Mouse (Mus musculus) retina, postnatal 1 day (tissue): ENCODE data around the gene Creld2.
A peak's percentile ranks its signal among the peaks of the same experiment; 100 is the strongest.

Experiments
- DNase-seq: peaks from one replicate; pipeline ENCODE4 v3.0.0-alpha.2; 2012

Creld2 gene

DNA sequence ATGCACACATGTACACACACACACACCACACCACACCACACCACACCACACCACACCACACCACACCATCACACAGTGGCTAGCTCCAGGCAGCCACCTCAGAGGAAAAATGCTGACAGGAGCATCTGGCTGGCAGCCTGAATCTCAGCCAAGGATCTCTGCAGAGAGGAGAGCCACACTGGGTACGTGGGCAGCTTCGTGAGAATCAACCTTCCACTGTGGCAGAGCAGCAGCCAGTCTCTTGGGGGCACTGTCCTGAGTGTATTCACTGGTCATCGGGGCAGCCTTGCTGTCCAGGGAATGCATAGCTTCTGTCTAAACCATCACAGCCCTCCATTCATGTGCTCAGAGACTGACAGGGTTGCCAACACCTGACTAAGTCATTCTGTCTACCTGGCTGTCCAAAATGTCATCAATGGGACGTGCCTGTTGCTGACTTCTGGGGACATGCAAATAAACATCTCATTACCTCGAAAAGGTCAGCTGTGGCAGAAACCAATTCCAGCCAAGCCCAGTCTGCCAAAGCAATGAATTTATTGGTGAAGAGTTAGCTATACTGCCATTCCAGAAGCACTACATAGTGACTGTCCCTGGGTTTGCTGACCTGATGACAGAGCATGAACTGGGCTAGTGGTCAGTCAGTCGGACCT, 10.5 kb downstream of the Creld2 start:
- no peak for DNase-seq

DNA sequence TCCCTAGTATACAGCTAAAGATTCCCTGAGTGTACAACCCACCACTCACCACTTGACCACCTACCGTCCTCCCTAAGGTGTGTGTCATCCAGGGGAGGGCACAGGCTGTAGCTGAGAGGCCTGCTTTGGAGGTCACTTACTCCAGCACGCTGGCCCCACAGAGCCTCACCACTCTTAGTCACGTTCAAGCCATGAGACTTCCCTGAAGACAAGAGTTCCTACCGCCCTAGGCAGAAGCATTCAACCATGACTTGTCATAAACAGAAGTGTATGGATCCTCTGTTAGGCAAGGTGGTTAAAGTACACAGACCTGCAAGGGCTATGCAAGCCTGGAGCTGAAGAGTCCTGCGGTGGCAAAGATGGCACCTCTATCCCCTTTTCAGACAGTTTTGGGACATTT, 11.2 kb downstream of the Creld2 start:
- DNase-seq, result no peak

DNA sequence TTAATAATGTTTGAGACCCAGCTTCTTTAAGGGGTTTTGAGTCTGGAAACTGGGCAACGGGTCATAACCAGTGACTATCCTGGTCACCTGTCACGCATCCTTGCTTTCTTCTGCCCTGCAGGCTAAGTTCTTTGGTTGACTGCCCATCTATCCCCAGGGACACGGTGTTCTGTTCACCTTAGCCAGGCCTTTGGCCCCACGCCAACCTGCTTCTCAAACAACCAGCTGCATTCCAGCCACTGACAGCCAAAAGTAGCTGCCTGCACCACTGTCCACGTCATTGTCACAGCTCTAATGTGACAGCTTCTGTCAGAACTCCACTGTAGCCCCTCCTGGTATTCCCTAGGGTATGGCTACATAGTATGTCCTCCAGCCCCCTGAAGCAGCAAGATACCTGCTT, 12.0 kb downstream of the Creld2 start:
- DNase-seq, result no peak

DNA sequence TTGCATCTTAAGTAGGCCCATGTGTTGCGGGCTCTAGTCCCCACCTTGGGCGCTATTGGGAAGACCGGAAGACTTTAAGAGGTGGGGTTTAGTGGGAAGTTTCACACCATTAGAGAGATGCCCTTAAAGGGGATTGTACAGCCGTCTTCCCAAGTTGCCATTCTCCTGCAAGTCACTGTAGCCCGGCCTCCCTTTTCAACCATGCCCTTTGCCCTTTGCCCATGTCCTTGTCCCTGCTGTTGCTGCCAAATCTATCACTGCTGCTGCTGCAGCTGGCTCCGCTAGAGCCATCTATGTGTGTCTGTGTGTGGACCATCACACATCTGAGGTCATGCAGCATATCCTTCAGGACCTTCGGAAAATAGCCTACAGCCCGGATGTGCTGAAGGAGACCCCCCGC, 13.1 kb downstream of the Creld2 start:
- no peak for DNase-seq

DNA sequence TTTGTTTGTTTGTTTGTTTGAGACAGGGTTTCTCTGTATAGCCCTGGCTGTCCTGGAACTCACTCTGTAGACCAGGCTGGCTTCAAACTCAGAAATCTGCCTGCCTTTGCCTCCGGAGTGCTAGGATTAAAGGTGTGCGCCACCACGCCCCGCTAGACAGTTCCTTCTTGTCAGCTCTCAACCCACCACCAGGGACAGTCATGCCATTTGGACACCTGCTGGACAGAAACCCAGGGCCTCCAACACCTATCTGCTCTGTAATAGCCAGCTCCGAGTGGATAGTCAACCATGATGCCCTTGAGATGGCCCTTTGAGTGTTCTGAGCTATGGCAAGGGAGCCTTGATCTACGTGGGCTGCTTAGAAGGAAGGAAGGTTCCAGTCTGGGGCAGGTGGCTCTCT, 16.6 kb downstream of the Creld2 start:
- peak; percentile 23 for DNase-seq

DNA sequence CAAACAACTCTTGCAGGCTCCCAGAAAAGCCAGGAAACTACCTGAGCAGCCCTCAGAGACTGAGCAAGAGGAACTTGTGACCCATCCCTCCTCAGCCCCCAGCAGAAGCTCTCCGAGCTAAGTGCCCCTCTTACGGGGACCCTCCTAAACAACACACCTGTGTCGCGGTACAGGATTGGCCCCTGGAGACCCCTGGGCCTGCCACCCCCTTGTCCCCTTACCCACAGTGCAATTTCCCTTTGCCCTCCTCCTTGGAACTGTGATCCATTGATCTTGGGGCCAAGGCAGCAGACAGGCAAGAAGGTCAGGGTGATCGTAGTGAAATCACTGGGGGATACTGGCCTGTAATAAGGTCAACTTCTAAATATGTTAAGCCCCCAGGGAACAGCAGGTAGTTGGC, 17.1 kb downstream of the Creld2 start:
- no peak for DNase-seq

DNA sequence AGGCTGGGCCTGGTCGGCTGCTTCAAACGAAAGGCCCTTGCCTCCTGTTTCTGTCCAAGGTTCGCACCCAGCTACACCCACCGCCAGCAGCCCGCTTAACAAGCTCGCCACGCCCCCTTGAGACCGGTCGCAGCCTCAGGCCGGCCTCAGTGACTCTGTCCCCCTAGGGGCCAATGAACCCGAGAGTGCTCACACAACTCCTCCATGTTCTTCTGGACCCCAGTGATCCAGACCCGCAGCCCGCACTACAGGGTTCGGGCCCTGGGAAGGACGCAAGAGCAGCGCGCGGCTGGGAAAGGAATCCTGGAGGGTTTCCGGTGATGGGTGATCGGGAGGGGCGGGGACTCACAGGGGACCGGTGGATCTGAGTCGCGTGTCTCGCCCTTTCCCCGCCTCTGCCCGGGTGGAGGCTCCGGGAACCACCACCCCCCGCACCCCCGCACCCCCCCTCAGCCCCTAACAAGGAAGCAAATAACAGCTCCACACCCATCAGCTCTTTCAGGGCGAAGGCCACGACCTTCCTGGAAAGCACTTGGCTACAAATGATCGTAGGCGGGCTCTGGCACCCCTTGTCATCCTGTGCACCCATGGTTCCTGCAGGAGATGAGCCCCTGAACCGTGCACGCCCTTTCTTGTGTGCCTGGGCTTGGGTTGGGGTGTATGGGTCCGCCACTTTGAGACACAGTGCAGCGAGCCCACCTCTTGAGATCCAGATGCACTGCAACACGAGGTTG, 17.9 kb downstream of the Creld2 start:
- DNase-seq, result peak; percentile 64

DNA sequence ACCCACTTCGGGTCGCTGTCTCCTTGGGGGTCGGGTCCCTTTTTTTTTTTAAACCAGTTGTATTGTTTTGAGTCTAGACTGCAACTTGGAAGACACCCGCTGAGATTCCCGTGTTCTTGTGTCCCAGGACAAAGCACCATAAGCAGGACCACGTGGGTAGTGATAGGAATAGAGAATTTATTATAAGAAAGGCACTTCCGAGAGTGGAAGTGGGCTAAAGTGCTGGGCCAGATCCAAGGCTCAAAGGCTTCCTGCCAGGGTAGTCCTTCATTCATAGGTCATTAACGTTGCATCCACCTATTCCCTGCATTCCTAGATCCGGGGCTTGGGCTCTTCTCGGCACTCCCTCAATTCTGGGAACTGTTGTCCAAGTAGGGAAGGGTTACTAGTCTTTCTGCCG, 18.5 kb downstream of the Creld2 start:
- DNase-seq, result peak; percentile 18

DNA sequence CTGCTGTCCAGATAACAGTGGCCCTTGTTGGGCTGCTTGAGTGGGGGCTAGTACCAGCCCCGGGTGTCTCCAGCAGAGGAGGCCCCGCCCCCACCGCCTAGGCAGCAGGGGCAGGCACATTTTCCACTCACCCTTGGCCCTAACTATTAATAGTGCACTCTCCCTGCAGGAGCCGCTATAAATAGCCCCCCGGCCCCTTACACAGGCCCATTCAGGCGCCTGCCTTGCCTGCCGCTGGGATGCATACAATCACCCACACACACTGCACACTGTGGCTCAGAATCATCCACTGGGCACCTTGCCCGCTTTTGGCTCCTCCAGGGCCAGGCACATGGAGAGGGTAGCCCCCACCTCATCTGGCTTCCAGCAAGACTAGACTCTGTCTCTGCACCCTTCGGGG, 19.8 kb downstream of the Creld2 start:
- DNase-seq, result peak; percentile 90

DNA sequence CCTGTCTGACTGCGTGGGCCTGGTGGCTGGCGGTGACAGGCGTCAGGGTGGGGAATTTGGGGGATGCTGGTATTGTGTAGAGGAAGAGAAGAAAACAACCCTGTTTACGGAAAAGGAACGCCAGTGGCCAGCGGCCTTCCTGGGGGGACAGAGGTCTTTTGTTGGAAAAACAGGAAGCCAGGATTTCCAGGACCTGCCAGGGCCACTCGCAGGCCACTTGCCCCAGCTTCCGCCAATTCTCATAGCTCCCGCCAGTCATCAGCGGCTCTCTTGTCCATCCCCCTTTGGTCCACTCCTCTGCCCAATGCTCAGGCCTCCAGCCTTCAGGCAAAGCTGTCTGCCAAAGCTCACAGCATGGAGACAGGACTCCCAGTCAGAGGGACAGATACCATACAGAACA, 20.7 kb downstream of the Creld2 start:
- DNase-seq, result peak; percentile 51

DNA sequence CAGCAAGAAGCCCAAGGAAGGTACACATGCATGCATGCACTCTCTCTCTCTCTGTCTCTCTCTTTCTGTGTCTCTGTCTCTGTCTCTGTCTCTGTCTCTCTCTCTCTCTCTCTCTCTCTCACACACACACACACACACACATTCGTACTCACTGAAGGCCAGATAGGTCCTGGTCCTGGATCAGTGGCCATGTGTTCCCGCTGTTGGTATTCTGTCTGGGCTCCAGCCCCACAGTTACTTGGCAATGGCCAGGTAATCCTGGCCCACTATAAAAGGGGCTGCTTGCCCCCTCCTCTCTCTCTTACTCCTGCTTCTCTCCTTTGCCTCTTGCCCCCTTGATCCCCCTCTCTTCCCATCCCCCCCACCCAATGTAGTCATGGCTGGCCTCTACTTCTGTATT, 21.7 kb downstream of the Creld2 start:
- DNase-seq, result no peak

DNA sequence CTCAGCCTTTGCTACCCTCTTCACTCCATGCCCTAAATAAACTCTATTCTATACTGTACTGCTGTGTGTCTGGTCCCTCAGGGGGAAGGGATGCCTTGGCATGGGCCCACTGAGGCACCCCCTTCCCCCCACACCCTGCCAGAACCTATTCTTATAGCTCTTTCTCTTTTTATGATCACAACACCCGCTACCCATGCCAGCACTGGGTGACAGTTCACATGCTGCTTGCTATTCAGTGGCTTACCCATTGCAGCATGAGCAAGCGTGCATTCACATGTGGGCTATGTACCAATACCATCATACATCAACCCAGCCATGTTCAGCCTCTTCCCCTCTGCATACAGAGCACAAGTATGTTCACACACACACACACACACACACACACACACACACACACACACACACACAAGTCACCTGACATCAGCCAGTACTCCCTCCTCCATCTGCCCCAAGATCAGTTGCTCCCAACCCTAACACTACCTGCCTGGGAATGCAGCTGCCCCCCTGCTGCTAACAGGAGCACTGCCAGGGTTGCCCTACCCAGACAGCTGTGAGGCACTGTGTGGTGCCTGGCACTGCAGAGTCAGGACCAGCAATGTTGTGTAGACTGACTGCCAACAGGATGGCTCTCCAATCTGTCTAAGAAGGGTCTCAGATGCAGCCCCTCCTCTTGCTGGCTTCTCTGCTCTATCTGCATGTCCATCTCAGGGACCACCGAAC, 22.3 kb downstream of the Creld2 start:
- DNase-seq, result no peak

DNA sequence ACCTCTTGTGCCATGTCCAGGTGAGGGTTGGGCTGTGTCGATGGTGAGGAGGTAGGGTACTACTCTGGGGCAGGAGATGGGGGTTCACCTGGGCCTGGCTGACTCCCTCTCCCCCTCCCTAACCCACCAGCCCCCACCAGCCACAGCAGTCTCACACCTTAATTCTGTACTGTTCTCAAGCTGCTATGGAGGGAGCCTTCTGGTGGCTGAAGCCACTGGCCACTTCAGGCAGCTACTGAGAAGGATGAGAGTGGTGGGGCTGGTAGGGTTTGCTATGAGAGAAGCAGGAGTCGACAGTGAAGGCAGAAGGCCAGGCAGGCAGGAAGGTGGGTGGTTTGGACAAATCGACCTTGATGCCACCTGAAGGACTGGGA, 22.8 kb downstream of the Creld2 start:
- DNase-seq, result no peak

DNA sequence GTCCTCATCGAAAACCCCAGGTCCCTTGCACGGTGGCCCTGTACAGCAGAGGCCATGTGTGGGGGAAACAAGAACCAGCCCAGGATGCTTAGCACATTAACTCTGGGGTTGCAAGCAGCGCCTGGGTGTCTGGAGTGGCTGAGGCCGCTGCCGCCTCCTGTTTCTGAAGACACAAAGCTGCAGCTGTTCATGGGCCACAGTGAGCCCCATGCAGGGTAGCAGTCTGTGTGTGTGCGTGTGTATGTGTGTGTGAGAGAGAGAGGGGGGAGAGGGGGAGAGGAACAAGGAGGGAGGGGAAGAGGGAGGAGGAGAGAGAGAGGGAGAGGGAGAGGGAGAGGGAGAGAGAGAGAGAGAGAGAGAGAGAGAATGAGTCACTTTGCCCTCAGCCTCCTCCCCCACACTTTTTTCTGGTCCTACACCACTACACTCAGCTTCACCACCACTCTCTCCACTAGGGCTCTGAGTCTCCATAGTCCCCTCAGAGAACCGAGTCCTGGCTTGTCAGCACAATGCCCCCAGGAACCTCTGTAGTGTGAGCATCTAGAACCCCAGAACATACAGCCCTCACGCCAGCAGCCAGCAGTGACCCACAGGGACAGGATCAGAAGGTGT, 24.1 kb downstream of the Creld2 start:
- DNase-seq, result peak; percentile 75

DNA sequence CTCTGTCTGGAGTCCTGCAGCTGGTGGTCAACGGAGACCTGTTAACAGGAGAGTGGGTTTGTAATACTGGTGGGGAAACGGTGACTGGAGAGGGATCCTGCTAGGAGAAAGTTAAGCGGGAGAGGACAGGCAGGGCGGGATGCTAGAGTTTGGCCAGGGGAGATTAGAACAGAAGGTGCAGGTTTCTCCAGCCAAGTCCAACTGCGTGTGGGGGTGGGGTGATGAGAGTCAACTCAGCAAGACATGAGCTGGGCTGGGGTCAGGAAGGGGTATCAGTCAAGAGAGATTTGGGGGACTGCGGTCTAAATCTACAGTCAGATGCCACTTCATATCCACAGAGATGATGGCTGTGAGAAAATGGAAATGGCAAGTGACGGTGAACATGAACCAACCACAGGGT, 25.5 kb downstream of the Creld2 start:
- no peak for DNase-seq

DNA sequence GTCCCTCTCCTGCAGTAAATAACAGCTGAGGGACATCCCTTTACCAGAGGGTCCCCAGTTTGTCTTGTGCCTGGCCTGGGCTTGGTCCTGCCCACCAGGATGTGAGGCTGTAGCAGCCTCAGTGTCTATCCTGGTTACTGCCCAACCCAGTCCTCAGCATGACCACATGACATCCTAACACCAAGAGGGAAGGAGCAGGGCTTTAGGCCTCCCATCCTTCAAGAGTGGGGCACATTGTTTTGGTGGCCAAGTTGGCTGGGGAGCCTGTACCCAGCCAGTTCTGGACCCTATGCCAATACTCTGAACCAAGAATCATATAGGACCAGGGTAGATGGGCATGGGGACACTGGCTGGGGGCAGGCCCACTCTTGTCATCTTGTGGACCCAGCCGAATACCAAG, 29.2 kb downstream of the Creld2 start:
- no peak for DNase-seq

DNA sequence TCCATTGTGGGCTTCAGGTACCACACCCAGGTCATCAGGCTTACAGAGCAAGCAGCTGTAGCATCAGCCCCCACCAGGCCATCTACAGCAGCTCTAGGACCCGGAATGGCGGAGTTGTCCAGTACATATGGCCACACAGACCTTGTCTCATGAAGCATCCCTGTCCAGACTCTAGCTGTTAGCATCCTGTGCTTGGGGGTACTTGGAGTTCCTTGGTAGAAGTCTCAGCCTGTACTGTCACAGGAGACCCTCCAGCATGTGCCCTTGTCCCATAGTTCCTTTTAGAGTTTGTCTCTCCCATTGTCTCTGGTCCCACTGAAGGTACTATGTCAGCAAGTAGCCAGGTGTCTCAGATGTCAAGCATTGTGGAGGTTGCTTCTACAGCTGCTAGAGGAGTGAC, 30.2 kb downstream of the Creld2 start:
- DNase-seq, result no peak

DNA sequence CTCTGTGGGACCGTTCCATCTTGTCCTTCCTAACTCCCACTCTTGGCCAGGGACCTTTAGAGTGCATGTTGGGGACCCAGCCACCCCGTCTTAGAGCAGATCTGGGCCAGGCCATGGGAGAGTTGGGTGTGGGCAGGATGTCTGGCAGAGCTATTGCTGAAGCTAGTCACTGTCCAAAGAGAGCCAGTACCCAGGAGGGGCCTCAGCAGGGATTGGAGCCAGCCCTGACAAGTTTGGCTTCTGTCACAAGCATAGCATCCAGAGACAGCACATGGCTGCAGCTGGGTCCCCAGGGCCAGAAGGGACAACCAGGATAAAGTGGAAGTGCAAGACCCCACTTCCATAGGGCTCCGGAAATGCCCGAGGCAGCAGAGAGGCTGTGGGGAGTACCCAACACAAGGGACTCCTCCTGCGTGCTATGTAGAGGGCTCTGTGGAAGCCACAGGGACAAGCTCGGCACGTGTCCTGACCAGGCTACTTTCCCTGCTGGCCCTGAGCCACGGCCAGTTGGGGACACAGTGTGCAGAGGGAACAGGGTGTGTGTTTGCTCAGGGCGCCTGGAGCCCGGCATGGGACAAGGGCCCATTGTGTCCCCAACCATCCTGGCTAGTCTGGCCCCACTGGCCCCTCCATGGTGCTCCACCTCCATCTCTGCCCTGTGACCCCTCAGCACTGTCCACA, 30.8 kb downstream of the Creld2 start:
- DNase-seq, result peak; percentile 72

DNA sequence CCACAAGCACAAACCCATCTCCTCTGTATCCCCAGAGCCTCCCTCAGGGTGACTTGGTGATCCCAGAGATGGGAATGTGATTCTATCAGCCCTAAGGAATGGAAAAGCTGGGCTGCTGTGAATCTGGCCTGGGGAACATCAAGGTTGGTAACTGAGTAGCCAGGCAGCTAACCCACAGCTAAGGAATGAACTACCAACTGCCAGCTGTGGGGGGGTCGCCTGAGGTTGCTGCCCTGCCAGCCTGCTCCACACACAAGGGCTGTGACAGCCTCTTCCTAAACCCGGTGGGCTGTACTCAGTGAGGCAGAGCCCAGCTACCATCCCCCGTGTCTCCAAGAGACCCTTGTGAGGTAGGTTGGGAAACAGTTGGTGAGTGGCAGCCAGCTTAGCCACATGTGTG, 31.6 kb downstream of the Creld2 start:
- no peak for DNase-seq

DNA sequence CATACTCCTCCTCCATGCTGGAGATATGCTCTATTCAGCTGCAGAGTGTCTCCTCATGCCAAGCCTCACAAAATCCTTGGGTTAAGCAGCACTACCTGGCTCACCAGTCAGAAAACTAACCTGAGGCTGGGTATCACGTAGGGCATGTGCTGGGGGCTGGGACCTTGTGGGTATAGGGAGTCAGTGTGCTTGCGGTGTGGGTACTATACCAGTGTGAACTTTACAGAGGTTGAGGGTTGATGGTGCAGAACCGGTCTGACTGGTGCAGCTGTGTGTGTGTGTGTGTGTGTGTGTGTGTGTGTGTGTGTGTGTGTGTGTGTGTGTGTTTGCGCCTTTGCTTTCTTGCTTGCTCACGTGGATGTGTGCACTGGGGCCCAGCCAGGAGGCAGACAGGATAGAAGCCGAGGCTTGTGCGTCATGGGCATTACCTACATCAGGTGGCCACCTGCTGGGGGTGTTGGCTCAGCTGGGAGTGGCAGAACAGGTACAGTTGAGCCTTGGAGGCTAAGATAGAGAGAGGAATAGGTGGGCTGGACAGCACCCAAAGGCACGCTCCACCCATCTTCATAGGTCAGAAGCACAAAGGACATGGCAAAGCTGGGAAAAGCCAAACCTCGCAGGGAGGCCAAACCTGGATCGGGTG, 32.2 kb downstream of the Creld2 start:
- no peak for DNase-seq

DNA sequence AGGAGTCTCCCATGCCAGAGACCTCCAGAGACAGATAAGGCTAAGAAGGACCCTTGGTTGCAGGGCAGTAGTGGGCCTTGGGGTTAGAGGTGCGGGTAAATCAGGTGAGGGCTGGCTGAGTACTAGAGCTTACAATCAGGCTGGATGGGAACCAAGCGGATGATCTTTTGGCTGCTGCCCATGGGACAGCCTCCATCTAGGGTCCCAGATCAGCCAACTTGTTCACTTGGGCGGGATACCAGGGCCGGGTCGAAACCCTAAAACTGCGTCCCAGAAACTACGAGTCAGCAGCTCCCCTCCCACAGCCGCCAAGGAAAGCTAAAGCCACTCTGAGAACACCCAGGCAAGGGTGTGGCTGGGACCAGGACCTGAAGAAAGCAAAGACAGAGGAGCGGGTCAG, 33.7 kb downstream of the Creld2 start:
- DNase-seq, result no peak

DNA sequence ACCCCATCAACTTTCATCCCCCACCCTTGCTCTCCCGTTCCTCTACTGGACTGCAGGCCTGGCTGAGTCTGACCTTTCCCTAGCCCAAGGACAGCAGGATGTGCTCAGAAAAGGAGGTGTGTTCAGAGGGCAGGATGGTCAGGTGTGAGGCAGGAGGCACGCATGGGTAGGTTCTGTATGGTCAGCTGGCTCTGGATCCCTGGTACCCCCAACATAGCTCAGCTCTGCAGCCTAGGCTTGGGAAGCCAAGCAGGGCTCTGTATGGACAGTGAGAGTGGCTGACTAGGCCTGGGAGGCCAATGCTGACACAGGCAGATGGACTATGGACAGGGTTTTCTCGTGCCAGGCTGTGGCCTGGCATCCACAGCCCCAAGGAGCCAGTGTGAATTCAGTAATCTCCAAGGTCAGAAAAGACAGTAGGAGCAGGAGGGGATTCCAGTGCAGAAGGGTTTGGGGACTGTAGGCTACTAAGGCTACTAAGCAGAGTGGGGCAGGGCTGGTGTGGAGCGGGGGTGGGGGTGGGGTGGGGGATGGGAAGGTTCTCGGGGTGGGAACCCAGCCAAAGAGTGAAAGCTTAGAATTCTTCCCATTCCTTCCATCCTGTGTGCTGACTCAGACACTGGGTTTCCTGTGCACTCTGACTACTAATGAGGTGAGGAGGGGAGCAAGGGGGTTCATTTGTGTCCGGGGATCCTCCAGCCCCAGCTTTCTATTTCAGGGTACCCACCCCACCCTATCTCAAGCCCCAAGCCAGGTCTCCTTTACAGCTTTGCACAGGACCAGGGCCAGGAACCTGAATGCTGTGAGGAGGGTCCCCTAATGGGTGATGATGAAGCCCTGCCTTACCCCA, 34.9 kb downstream of the Creld2 start:
- DNase-seq, result no peak
